Mouse (Mus musculus): ENCODE data around the gene Cib3. TPM values are rescaled to one million over a fixed set of nuclear protein-coding genes. Genes with fewer than 3 reads are reported as not detected.

Gene Cib3
- total RNA-seq, 2 experiments from 2014 or later: 0.72 TPM; not detected in 1

DNA sequence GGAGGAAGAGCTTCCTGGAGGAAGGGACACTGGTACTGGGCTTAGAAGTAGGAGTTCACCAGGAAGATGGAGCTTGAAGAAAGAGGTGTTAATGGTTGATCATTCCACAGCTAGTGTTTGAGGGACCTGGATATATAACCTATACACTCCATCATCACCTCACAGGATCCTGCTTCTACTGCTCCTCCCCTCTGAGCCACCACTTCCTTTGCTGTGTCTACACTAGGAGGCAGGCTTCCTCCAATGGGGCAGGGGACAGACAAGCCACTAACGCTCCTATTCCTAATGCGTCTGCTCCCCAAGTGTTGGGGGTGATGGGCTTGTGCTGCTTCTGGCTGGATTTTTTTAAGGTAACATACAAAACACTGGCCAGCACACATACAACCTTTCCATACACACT lies 1.9 kb downstream of the Cib3 start:
- no peak for DNase-seq

DNA sequence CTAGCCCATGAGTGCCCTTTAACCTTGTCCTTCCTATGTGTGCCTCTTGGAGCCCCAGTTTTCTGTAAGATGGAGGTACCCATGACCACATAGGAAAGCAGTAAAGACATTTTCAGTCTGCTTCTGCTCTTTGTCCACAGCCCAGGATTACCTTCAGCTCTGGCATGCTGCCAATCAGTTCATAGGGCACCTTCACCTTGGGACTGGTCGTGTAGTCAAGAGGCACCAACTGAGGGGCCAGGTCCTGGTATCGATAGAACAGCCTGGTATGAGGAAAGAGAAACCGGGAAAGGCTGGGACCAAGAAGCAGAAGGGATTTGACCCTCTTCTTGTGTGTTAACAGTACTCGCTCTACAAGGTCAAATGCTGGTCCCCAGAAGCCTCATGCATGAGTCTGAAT lies 2.4 kb downstream of the Cib3 start:
- no peak for DNase-seq

DNA sequence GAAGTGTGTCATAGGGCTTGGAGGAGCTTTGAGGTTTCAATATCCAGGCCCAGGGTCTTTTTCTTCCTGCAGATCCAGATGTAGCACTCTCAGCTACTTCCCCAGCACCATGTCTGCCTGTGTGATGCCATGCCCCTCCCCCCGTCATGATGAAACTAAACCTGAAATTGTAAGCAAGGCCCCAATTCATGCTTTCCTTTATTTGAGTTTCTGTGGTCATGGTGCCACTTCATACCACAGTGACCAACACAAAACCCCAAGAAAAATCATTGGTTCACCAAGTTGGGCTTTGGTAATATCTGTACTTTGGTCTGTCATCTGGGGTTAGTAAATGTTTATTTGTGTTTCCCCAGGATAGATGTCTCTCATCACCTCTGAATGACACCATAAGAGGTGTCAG lies 4.1 kb downstream of the Cib3 start:
- no peak for DNase-seq

DNA sequence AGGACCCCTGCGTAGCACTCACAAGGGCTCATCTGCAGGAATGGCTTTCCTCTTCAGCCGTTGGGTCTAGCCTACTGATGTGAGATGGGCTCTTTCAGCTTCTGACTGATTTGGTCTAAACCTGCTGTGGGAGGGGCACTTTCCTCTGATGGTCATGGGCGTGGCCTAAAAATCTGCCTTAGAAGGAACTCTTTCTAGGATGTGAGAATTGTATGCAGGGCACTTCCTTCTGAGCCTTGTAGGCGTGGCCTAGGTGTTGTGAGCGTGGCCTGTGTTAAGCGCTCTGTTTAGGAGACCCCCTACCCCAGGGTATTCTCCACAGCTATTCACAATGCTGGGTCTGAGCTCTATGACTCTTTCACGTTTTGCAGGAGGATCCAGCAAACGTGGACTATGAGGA lies 14.6 kb downstream of the Cib3 start:
- DNase-seq: no peak

DNA sequence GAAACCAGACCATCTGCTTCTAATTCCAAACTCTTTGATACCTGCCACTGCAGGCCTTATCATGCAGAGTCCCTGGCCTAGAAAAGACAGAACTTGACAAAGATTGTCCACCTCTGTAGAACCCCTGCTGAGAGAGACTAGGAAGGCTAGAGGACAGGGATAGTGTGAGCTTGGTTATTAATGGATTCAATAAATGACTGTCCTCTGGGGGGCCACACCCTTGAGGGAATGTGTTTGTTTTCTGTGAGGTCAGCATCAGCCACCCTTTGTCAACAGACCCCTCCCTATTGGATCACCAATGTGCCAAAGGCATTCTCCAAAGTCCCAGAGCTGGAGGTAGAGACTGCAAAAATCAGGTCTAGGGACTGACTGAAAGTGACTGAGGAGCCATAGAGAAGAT lies 20.6 kb downstream of the Cib3 start:
- DNase-seq: no peak

DNA sequence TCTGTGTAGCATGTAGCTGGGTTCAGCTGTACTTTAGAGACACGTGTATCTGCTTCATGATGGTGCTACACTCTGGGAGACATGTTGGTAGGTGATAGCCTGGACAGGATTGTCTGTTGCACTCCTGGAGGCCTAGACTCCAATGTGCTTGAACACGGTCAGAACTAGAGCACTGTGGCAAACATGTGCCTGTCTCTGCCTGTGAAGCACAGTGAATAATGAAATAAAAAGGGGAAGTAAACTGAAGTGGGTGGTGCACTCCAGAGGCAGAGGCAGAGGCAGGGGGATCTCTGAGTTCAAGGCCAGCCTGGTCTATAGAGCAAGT lies 22.5 kb downstream of the Cib3 start:
- DNase-seq: no peak

DNA sequence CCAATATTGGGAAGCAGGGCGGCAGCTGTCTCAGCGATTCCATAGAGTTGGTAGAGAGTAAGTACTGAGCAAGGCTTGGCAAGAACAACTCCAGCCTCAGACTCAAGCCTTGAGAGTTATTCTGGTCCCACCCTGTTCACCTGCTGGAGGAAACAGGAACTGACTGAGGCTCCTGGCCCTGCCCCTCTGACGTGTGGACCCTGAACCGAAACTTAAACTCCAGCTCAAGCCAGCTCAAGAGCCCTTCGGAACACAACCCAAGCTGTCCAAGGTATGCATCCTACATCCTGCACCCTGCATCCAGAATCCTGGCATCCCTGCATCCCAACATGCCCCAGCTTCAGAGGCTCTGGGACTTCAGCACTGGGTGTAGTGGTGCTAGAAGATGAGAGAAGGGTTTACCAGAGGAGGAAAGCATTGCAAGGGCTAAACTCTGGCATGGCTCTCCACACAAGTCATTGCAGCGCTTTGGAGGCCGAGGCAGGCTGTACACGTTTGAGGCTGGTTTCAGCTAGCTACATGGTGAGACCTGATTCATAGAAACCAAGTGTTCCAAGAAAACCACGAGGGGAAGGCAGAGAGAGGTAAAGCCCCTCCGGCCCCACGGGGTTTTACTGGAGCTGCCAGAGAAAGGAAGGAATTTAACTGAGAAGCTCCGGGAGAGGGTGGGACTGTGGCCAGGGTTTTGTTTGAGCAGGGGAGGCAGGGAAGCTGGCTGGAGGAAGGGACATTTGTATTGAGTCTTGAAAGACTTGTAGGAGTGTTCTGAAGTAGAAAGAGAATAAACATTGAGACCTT lies 23.0 kb downstream of the Cib3 start, which contains the start of gene Hsh2d:
Hsh2d (plus strand) TSS at position 222 of the 798 bp plus-strand sequence.
- no peak for DNase-seq

DNA sequence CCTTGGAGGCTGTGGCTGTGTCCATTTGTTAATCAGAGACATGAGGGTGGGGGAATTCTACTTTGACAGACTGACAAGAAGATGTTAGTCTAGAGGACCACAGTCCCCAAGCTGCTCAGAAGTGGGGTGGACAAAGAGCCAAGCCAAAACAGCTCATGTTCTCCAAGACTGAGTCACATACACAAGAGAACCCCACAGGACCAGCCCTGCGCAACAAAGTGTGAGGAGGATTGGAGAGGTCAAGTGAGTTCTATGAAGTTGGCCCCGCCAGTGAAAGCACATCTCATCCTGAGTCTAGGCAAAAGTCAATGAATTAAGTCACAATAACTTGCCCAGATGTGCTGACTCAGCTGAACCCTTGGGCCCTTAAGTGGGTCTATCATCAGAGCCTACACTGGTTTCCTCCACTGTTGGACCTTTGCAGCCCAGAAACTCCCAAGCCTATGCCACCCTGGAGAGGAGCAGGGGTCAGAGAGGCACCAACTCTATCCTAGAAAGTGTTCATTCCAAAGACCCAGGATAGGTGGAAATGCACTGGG lies 24.8 kb downstream of the Cib3 start:
- DNase-seq: no peak

DNA sequence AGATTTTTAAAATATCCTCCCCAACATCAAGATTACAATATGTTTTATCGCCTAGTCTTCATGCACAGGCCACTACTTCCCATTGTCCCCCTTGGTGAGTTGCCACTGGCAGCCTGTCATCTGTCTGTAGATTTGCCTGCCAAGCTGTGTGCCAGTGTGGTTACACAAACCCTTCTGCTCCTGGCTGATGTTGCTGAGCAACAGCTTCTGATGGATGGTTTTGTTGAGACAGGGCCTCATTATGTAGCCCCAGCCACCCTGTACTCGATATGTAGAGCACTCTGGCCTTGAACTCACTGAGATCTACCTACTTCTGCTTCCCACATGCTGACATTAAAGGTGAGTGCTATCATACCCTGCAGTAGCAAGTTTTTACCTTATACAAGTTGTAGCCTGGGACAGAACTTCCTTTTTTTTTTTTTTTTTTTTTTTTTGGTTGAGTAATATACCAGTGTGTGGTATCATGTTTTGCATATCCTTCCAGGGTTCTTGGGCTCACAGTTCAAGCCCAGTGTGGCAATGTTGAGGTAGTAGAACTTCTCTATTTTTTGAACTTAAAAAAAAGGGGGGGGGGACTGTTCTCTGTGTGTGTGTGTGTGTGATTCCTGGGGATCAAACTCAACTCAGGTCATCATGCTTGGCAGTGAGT lies 29.0 kb downstream of the Cib3 start:
- peak; percentile 27 to 37 for DNase-seq

DNA sequence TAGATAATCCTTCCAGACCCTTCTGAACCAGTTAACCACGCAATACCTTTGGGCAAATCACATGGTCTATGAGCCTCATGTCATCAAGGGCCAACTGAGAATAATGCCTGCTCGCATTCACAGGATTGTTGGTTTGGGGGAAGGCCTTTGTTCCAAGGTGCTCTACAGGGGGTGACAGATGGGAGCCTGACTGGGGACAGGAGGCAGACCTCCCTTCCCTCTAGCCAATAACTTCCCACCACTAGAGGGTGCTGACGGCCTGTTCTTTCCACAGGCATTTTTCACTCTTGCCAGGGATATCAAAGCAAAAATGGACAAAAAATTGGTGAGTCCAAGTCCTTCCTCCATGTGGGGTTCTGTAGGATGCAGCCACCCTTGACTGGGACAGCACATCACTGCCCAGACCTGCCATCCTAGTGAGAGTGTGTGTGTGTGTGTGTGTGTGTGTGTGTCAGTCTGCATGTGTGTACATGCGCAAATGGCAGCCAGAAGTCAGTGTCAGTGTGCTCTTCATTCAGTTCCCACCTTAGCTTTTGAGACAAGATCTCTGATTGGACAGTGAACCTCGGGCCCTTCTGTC lies 35.2 kb downstream of the Cib3 start:
- peak; percentile 77 to 83 for DNase-seq

DNA sequence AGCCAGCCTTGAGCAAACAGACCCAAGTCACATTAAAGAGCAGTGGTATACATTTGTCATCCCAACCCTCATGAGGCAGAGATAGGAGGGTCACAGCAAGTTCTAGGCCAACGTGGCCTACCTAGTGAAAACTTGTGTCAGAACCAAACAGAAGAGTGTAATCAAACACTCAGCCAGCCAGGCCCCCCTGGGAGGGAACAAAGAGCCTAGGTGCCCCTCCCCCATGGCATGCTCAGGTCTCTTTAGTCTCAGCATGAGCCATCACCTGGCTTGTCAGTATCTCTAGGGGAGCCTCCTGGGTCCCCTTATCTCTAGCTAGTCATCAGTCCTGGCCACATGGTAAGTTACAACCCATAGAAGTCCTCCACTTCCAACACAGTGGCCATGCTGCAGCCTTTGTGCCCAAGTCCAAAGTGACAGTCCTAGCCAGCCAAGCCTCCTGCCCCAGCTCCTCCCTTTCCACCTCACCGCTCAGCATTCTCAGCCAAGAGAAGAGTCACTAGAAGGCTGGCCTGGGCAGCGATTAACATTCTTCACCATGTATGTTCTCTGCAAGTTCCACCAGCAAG lies 42.9 kb downstream of the Cib3 start:
- no peak for DNase-seq

DNA sequence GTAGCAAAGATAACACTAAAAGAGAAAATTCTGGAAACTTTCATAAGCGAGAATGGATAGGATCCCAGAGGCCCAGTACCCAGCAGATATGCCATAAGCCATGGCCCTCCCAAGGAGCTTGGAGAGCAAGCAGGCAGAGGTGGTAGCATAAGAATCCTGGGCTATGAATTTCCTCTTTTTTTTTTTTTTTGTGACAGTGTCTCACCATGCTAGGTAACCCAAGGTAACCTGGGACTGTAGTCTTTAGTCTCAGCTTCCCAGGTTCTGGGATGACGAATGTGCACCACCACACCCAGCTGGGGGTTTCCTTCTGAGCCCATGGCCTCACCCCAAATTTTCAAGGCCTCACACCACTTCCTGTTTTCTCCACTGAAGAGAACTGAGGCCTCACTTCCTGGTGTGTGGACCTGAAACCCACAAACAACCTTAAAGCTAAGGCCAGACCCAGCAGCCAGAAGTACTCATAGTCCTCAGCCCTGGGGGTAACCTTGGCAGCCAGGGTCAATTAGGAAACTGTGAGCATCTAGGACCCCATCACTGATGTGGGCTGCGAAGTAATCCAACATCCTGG lies 43.5 kb downstream of the Cib3 start:
- DNase-seq: no peak

DNA sequence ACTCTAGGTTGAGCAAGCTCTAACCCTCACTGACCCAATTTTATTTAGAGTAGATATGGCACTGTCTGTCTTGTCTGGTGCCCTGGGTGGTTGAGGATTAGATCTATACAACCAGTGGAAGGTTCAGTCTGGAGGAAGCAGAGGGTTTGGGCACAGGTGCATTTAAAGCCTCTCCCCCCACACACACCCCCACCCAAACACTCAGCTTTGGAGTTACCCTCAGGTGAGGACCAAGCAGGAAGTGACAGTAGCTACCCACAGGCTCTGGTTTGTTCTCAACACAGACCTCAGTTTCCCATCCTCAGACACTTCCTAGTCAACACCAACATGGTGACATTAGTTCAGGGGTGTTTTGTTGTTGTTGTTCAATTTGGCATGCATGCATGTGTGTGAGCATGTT lies 49.8 kb downstream of the Cib3 start:
- no peak for DNase-seq

DNA sequence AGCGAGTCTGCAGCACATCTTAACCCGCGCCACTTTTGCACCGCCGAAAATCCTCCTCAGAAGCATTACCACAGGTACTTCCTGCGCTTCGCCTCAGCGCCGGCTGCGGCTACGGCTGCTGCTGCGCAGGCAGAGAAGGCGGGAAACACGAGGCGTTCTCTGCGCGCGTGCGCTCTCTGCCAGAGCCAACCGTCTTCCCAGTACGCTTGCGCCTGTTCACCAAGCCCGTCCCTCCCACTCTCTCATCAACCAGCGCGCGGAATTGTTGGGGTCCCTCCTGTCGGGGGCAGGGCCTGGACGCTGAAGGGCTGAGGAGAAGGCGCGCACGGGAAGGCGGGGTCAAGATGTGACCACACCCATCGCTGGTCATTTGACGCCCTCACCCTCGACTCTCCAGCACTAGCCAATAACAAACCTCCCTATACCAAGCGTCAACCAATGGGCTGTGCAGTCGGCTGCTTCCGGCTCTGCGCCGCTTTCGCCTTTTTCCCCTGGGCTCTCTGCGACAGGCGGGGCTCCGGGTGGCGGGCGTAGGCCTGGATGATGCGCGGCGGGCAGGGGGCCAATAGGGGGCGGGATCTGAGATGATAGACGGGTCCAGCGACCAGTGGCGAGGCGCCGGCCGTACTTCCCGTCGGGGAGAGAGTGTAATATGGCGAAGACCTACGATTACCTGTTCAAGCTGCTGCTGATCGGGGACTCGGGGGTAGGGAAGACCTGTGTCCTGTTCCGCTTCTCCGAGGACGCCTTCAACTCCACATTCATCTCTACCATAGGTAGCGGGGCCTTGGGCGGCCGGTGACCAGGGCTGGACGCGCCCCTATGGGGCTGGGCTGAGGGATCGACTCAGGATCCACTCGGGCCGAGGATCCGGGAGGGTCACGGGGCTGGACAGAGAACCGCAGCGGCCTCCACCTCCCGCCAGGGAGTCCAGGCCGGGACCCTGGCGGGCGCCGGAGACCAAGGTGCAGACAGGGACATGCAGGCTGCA lies 51.6 kb downstream of the Cib3 start, which contains the start of gene Rab8a:
Rab8a (plus strand) TSS at position 494 of the 991 bp plus-strand sequence.
- peak; percentile 99 to 100 for DNase-seq

DNA sequence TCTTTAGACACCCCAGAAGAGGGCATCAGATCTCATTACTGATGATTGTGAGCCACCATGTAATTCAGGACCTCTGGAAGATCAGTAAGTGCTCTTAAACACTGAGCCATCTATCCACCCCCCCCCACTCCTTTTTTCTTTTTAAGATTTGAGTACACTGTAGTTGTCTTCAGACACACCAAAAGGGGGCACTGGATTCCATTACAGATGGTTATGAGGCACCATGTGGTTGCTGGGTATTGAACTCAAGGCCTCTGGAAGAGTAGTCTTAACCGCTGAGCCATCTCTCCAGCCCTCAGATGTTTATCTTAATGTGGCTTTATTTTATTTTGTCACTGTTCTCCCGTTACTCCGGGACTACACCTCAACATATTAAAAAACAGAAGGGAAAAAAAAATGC lies 52.6 kb downstream of the Cib3 start:
- no peak for DNase-seq

DNA sequence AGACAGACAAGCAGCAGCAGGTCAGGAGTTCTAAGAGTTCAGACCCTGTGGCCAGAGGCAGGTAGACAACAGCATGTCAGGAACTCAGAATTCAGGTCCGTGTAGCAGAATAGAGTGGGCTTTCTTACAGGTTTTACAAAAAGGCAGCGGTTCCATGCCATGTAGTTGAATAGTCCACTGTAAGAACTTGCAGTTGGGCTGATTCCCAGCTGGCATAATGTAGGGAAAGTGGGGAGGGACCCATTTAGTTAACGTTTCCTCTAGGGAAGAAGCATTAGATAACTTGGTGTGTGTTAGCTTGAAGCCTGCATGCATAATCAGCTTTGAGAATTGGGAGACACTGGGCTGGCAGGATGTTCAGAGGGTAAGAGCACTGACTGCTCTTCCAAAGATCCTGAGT lies 53.9 kb downstream of the Cib3 start:
- no peak for DNase-seq

DNA sequence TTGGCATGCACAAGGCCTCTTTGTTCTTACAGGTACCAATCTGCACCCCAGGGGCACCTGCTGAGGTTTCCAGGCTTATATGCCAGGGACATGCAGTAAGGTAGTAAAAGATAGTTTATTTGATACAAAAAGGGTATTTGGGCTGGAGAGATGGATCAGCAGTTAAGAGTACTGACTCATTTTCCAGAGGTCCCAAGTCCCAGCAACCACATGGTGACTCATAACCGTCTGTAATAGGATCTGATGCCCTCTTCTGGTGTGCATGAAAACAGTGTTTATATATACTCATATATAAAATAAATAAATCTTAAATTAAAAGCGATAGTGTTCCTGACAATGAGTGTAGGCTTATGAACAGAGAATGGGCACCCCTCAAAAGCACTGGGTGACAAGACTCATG lies 54.5 kb downstream of the Cib3 start:
- DNase-seq: no peak

Data from adrenal gland, postnatal 36 days (tissue).